Mouse (Mus musculus) kidney, adult 9 months (tissue): ENCODE data around the gene Celsr1.

Experiments
- DNase-seq: peaks from one replicate; pipeline ENCODE4 v3.0.0; 2022

The Celsr1 gene

DNA sequence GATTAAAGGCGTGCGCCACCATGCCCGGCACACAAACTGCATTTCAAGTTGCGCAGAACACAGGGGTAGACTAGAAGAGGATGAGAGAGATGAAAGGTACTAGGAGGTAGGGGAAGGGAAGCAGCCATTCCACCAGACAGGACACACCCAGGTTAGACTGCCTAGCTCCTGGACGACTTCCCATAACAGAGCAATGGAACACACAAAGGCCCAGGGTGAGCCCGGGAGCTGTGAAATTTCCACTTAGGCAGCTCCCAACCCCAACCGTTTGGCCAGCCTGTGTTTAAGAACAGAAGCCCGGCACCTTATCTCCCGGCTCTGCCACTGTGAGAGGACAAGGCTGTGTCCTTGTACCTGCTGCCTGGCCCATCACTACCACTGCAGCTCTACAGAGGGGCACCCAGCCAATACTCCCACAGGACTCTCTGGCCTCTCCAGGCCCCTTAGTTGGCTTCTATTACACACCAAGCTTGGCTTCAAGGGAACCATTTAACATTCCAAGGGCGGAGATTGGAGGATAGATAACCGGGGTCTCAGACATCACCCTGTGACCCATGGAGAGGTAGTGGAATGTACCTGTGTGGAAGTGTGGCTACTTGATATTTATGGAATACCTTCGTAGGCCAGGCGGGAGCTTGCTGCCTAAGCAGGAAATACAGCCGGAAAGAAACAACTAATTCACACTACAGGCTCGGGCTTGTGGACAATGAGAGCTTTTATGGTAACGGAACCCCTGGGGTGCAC is 84.0 kb downstream of the Celsr1 start:
- DNase-seq = no peak

GRCm38 (mm10) chr15:85947967-85948366 is 85.6 kb downstream of the Celsr1 start:
- no peak for DNase-seq

DNA sequence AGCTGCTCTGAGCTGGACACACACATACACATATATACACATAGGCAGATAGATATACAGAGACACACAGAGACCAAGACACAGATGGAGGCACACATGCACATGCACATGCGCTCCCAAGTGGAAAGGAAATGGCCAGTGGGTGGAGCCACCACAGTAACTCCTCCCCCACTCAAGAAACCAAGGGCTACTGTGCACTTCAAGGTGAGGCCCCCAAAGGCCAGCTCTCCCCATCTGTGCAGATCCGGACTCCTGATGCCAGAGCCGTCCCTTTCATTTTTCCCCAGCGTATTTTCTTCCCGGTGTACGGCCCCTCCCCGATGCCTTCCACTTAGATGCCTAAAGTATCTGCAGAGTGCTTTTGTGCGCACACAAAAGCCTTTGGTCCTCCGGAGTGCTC is 86.0 kb downstream of the Celsr1 start:
- no peak for DNase-seq

GRCm38 (mm10) chr15:85935627-85936049 is 97.9 kb downstream of the Celsr1 start:
- peak; percentile 58 for DNase-seq

- no peak for DNase-seq
Measured at GRCm38 (mm10) chr15:85928161-85928560, 105.4 kb downstream of the Celsr1 start.

DNA sequence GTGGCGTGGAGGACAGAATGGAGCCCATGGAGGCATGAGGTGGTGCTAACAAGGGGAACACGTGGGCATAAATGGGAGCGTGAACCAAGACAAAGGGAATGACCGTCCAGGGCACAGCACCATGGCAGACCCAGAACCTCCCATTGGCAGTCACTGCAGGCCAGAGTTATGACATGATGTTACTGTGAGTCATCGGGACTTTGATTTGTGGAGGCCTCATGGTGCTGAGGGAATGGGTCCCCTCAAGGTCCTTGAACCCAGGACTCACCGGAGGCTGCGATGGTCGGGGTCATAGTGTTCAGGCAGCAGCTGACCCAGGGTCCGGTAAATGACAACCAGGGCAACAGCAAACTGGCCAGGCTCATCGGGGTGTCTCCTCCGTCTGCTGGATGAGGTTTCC is 111.7 kb downstream of the Celsr1 start:
- no peak for DNase-seq

GRCm38 (mm10) chr15:85919892-85920248 is 113.7 kb downstream of the Celsr1 start:
- DNase-seq = no peak

DNA sequence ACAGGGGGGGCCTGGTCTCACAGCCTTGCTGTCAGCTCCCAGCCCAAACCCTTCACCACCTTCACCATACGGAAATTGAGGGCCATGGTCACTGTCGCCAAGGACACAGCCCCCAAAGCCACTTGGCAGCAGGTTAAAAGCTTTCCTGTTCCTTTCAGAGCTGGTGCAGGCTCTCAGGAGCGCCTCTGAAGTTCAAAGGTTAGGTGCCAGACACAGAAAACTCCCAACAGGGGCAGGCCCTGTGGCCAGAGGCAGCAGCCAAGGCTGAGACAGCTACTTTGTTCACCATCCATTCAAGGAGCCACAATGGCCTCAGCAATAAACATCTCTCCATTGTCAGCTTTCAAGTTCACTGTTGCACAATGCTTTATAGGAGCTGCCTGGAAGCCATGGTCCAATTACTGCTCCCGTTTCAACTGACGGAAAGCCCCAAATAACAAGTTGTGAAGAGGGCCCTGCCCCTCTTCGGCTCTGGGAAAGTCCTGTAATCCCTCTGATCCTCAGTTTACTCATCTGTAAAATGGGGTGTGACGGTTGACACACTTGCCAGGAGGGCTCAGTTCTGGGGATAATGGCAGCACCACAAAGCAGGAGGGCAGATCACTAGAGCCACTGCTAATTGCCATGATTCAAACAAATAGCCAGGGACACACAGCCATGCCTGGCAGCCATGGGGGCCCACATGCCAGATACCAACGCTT is 114.2 kb downstream of the Celsr1 start:
- peak; percentile 33 for DNase-seq

DNA sequence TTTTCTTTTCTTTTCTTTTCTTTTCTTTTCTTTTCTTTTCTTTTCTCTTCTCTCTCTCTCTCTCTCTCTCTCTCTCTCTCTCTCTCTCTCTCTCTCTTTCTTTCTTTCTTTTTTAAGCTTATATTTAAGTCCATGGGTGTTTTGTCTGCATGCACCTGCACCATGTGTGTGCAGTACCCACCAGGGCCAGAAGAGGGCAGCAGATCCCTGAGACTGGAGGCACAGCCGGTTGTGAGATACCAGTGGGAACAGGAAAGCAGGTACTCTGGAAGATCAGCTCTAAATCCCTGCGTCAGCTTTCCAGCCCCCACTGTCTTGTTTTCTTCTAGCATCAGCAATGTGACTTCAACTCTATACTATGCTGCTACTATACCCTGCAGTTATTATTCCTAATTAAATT is 120.0 kb downstream of the Celsr1 start:
- peak; percentile 79 for DNase-seq

- no peak for DNase-seq
Measured at GRCm38 (mm10) chr15:85909931-85910330, 123.6 kb downstream of the Celsr1 start.

- no peak for DNase-seq
Measured at GRCm38 (mm10) chr15:85909492-85909829, 124.1 kb downstream of the Celsr1 start.

GRCm38 (mm10) chr15:85908660-85909491 is 124.7 kb downstream of the Celsr1 start:
- DNase-seq = peak; percentile 53

DNA sequence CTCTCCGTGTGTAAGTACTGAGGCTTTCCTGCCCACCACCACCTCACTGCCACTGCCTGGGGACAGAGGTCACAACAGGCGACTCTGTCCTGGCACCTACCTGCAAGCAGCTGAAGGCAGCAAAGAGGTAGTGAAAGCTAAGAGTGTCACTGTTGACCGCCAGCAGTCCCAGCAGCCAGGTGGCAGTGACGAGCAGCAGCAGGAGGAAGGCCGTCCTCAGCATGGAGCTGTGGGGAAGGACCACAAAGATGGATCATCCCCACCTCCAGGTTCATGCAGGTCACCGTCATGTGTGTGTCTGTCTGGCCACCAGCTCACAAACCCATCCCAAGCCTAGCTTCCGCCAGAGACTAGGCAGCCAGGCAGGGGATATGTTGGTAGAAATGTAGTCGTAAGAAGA is 129.8 kb downstream of the Celsr1 start:
- no peak for DNase-seq

- DNase-seq = no peak
Measured at GRCm38 (mm10) chr15:85902505-85902904, 131.1 kb downstream of the Celsr1 start.

DNA sequence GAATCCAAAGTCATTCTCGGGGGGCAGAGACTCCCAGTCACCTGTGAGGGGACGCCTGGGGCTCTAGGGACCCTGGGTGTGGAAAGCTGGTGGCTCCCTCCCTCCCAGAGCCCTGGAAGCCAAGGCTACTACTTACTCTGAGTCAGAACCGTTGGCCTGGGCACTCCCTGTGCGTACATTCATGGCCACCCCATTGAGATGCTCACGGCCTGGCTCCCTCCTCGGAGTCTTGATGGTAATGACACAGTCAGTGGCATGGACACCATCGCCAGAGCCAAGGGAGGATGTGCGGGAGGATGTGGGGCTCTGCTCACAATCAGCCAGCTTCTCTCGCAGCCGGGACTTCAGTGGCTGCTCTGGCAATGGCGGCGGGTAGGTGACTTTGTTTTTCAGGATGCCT is 132.8 kb downstream of the Celsr1 start:
- no peak for DNase-seq

GRCm38 (mm10) chr15:85900318-85900717 is 133.3 kb downstream of the Celsr1 start:
- DNase-seq = no peak

DNA sequence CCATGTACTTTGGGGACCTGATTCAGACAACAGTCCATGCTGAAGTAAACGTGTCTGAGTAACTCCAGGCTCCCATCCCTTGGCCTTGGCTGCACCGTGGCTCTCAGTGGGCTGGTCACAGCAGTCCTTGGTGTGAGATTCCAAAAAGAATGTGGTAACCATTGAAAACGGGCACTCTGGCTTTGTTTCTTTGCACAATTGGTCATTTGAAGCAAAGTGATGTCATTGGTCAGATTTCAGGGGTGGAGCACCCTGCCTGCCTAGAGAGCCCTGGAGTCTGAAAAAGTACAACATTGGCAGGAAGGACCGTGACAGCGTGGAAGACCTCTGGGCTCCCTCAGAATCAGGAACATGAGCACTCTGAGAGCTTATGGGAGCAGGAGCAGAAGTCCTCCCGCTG is 134.2 kb downstream of the Celsr1 start:
- DNase-seq = no peak

DNA sequence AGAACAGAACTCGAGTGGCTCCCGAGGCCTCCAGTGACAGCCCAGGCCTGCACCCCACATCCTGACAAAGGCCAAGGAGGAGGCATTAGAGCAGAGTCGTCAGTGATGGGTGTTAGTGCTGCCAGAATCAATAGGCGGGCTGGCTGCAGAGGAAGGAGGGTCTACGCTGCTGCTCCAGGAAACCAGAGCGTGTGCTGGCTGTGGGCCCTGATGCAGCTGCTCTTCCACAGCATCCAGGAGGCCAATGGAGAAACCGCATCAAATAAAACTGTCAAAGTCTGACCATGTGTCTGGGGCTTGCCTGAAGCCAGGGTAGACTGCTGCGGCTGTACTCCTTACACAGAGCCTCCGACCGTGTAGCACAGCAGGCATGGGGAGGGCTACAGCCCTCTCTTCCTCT is 136.5 kb downstream of the Celsr1 start:
- no peak for DNase-seq

DNA sequence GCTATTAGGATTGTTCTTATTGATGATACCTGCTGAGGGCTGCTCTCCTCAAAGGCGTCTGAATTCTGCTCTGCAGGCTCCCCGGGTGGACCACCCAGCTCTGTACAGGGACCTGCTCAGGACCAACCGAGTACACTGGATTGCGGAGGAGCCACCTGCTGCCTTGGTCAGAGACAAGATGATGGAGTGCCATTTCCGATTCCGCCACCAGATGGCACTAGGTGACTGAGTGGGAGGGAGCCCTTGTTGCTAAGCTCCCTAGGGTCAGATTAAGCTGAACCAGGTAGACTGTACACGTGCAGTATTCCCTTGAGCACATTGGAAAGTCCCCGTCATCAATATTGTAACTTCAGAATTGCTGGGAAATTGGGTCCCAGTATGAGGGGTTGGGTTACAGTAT is 137.3 kb downstream of the Celsr1 start:
- peak; percentile 77 for DNase-seq

DNA sequence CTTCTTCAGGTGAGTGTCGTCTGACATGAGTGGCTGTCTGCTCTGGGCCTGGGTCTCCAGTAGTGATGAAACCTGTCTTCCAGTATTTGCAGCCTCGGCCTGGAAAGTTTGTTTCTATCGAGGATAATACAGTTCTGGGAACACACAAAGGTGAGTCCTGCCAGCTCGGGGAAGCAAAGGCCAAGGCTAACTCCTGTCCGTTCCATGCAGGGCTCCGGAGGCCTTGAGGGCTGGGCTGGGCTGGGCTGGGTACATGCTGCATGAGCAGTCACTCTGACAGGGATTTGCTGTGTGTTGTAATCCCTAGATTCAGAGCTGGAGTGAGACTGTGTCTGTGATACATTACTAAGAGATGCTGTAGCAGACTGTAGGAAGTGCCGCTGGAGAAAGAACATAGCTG is 139.7 kb downstream of the Celsr1 start:
- no peak for DNase-seq

- DNase-seq = no peak
Measured at GRCm38 (mm10) chr15:85892498-85893118, 141.0 kb downstream of the Celsr1 start.

DNA sequence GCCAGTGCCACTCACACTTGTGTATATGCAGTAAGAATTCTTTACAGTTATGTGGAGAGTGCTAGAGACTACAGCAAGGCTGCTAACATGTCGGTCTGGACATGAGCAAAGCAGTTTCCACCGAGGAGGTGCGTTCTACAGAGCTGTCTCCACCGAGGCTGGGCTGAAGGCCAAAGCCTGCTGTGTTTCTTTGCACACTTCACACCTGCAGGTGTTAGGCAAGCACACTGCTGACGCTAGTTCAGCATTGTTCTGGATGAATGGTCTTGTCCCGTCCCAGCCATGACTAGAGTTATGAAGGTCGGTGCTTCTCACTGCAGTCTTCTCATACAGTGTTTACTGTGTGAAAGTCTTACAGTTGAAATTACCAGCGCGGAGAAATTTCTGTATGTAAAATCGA is 141.6 kb downstream of the Celsr1 start:
- DNase-seq = no peak

DNA sequence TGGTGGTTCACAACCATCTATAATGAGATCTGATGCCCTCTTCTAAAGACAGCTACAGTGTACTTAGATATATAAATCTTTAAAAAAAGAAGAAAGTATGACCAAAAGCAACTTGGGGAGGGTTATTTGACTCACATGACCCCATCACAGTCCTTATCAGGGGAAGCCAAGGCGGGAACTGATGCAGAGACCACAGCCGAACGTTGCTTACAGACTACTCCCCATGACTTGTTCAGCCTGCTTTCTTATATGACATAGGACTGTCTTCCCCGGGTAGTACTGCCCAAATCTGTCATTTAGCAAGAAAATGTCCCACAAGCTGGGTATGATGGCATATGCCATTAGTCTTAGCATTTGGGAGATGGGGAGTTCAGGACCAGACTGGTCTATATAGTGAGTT is 144.3 kb downstream of the Celsr1 start:
- no peak for DNase-seq
